Mouse (Mus musculus) E14TG2a.4 (cell line): ENCODE measurements around the gene Gm10801.
"Not testable (repeated sequence)": the region's sequence is repeated elsewhere in the genome, so short reads cannot be mapped to it uniquely, and the experiment has no call there.

ENCODE experiments used
- CTCF ChIP-seq: conservative IDR thresholded peaks from 2 replicates; pipeline ENCODE4 v1.5.1; 2014; ENCODE audit warnings: low read length
- NANOG ChIP-seq: IDR thresholded peaks from 2 replicates; pipeline ENCODE4 v1.6.1; 2014; ENCODE audit warnings: borderline replicate concordance, low read length, mixed read lengths
- POU5F1 ChIP-seq: IDR thresholded peaks from 2 replicates; pipeline ENCODE4 v1.6.1; 2014; ENCODE audit warnings: low read length, borderline replicate concordance

DNA sequence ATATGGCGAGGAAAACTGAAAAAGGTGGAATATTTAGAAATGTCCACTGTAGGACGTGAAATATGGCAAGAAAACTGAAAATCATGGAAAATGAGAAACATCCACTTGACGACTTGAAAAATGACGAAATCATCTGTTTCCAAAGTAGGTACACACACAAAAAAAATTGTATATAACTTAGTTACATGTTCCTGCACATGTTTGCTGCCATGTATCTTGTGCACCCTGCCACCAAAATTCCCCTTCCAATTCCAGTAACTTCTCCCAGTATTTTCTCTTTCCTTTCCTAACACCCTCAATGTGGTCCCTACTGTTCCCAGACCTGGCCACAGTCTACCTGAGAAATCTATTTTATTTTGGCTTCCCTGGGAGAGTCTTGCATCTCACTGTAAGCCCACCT is 5.2 kb downstream of the Gm10801 start, which contains the start of gene Gm10800:
- TF ChIP-seq CTCF, POU5F1, NANOG: not testable (repeated sequence)
